Mouse (Mus musculus): Measurements from ENCODE around the gene Pip4k2b. TPM values are rescaled to one million over a fixed set of nuclear protein-coding genes. Genes with fewer than 3 reads are reported as not detected.
"Not testable (repeated sequence)": the region's sequence is repeated elsewhere in the genome, so short reads cannot be mapped to it uniquely, and the experiment has no call there.

Pip4k2b gene
- 1.7 and 1.9 TPM in 2 replicates for polyA plus RNA-seq (2014; fragmentation: Nextera tagmentation; extraction: Ambion mirVana)

DNA sequence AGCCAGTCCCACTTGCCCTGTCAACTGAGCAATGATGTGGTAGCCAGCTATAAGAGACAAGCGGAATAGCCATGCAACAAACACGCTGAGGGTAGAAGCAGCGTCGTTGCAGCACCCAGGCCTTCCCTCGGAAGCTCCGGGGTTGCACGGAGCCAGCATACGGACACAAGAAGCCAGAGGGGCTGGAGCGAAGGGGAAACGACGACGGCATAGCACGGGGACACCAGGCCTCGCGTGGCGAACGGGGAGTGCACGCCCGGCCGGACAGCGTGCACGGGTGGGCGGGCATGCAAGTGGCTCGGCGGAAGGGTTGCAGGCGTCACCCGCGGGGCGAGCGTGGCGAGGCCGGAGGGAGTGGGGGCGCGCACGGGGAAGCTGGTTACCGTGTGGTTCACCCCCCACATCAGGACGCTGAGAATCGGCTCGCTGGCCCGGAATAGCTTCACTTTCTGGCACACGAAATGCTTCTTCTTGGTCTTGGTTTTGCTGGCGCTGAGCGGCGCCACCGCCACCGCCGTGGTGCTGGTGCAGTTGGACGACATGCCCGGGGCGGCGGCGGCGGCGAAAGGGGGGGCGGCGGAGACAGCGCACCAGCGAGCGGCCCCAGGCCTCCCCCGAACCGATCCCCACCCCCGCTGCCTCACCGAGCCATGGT is at the start of gene Pip4k2b:
Gene Pip4k2b, minus strand, starts transcription at position 642 of the 655 bp plus-strand sequence.
- Histone ChIP-seq H3K9ac (ENCODE audit: low read length) (peak within 1 kb of the TSS; percentile 78), H3K4me1 (replicated peaks; ENCODE audit: control insufficient read depth, insufficient read depth, low read length) (peaks cover 18% of the 10 kb centered on the region), H3K4me3 (ENCODE audit: low read depth, low read length) (peak within 1 kb of the TSS; percentile 63), H3K27ac (ENCODE audit: low read depth) (peak within 1 kb of the TSS; percentile 89), H3K4me2 (ENCODE audit: low read length) (peak within 1 kb of the TSS; percentile 88), H3K27me3 (replicated peaks; ENCODE audit: control insufficient read depth, insufficient read depth, low read length) (no peaks in the 10 kb centered on the region), H3K36me3 (ENCODE audit: control insufficient read depth, insufficient read depth, low read length) (peaks cover 27% of the 10 kb centered on the region), H3K9me3 (ENCODE audit: control insufficient read depth, low read length) (no peaks in the 10 kb centered on the region)
- WGBS, result under 1% methylated on average over 55 of the region's 63 CpGs
- ATAC-seq (replicated peaks; ENCODE audit: low FRiP score, low TSS enrichment, low read depth) (peak; percentile 14; the same call in 1 of the 2 replicates), DNase-seq (ENCODE audit: low spot score) (no peak)

- Histone ChIP-seq H3K36me3 (ENCODE audit: control insufficient read depth, insufficient read depth, low read length) (no peaks in the 10 kb centered on the region), H3K27ac (ENCODE audit: low read depth) (no peak overlapping the region), H3K4me1 (replicated peaks; ENCODE audit: control insufficient read depth, insufficient read depth, low read length) (no peaks in the 10 kb centered on the region), H3K4me2 (ENCODE audit: low read length) (no peak overlapping the region), H3K9me3 (ENCODE audit: control insufficient read depth, low read length) (0 out of 2 replicates have a peak, but pooled peaks cover 3% of the 10 kb centered on the region), H3K27me3 (replicated peaks; ENCODE audit: control insufficient read depth, insufficient read depth, low read length) (no peaks in the 10 kb centered on the region), H3K4me3 (ENCODE audit: low read depth, low read length) (no peak overlapping the region), H3K9ac (ENCODE audit: low read length) (no peak overlapping the region)
- ATAC-seq (replicated peaks; ENCODE audit: low FRiP score, low TSS enrichment, low read depth) (no peak), DNase-seq (ENCODE audit: low spot score) (no peak)
- WGBS, result 6% methylated on average over 2 of the region's 2 CpGs
Measured at GRCm38 (mm10) chr11:97793165-97793564, 48.7 kb upstream of the Pip4k2b start.

GRCm38 (mm10) chr11:97790778-97791438 is 46.4 kb upstream of the Pip4k2b start:
- DNase-seq (ENCODE audit: low spot score); ATAC-seq (replicated peaks; ENCODE audit: low FRiP score, low TSS enrichment, low read depth); H3K36me3 ChIP-seq (ENCODE audit: control insufficient read depth, insufficient read depth, low read length): not testable (repeated sequence)

DNA sequence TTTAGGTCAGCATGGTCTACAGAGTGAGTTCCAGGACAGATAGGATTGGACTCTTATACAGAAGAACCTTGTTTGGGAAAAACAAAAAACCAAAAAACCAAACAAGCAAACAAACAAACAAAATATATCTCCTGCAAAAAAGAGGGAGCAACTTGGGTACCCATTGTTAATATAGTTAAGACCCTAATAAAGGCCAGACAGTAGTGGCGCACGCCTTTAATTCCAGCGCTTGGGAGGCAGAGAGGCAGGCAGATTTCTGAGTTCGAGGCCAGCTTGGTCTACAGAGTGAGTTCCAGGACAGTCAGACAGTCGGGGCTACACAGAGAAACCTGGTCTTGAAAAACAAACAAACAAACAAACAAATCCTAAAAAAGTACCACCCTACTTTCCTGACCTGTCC is 45.2 kb upstream of the Pip4k2b start:
- 0 out of 2 replicates have a peak, but pooled peaks cover 3% of the 10 kb centered on the region for H3K9me3 ChIP-seq (ENCODE audit: control insufficient read depth, low read length)
- no peak overlapping the region for H3K4me2 ChIP-seq (ENCODE audit: low read length)
- ATAC-seq (replicated peaks; ENCODE audit: low FRiP score, low TSS enrichment, low read depth) (no peak), DNase-seq (ENCODE audit: low spot score) (no peak)
- H3K27me3 ChIP-seq (replicated peaks; ENCODE audit: control insufficient read depth, insufficient read depth, low read length), result no peaks in the 10 kb centered on the region
- H3K36me3 ChIP-seq (ENCODE audit: control insufficient read depth, insufficient read depth, low read length), result no peaks in the 10 kb centered on the region
- no peak overlapping the region for H3K27ac ChIP-seq (ENCODE audit: low read depth)
- H3K4me3 ChIP-seq (ENCODE audit: low read depth, low read length), result no peak overlapping the region
- H3K9ac ChIP-seq (ENCODE audit: low read length), result no peak overlapping the region
- WGBS, result 82% methylated on average over 5 of the region's 5 CpGs
- H3K4me1 ChIP-seq (replicated peaks; ENCODE audit: control insufficient read depth, insufficient read depth, low read length), result no peaks in the 10 kb centered on the region

More at GRCm38 (mm10) chr11:97790778-97791438, 46.4 kb upstream of the Pip4k2b start:
- not testable (repeated sequence) for H3K27me3 ChIP-seq (replicated peaks; ENCODE audit: control insufficient read depth, insufficient read depth, low read length); H3K4me1 ChIP-seq (replicated peaks; ENCODE audit: control insufficient read depth, insufficient read depth, low read length); H3K9ac ChIP-seq (ENCODE audit: low read length); H3K9me3 ChIP-seq (ENCODE audit: control insufficient read depth, low read length); H3K4me3 ChIP-seq (ENCODE audit: low read depth, low read length); H3K4me2 ChIP-seq (ENCODE audit: low read length); H3K27ac ChIP-seq (ENCODE audit: low read depth)
- WGBS, result 85% methylated on average over 2 of the region's 2 CpGs

DNA sequence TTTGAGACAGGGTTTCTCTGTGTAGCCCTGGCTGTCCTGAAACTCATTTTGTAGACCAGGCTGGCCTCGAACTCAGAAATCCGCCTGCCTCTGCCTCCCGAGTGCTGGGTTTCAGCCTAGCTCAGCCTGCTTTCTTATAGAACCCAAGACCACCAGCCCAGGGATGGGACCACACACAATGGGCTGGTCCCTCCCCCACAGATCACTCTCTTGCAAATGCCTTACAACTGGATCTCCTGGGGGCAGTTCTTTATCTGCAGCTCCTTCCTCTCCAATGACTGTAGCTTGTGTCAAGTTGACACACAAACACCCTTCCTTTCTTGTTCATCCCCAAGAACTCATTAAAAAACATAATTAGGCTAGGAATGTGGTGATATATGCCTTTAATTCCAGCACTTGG is 43.5 kb upstream of the Pip4k2b start:
- Histone ChIP-seq H3K9me3 (ENCODE audit: control insufficient read depth, low read length) (no peaks in the 10 kb centered on the region), H3K9ac (ENCODE audit: low read length) (no peak overlapping the region), H3K4me2 (ENCODE audit: low read length) (no peak overlapping the region), H3K27me3 (replicated peaks; ENCODE audit: control insufficient read depth, insufficient read depth, low read length) (no peaks in the 10 kb centered on the region), H3K36me3 (ENCODE audit: control insufficient read depth, insufficient read depth, low read length) (no peaks in the 10 kb centered on the region), H3K27ac (ENCODE audit: low read depth) (no peak overlapping the region), H3K4me3 (ENCODE audit: low read depth, low read length) (no peak overlapping the region), H3K4me1 (replicated peaks; ENCODE audit: control insufficient read depth, insufficient read depth, low read length) (no peaks in the 10 kb centered on the region)
- 93% methylated on average over 3 of the region's 3 CpGs for WGBS
- DNase-seq (ENCODE audit: low spot score) (no peak), ATAC-seq (replicated peaks; ENCODE audit: low FRiP score, low TSS enrichment, low read depth) (no peak)

- H3K27me3 ChIP-seq (replicated peaks; ENCODE audit: control insufficient read depth, insufficient read depth, low read length), result no peaks in the 10 kb centered on the region
- 0% methylated on average over 10 of the region's 10 CpGs for WGBS
- H3K4me2 ChIP-seq (ENCODE audit: low read length), result peak overlapping the region; percentile 61
- H3K27ac ChIP-seq (ENCODE audit: low read depth), result peak overlapping the region; percentile 89
- H3K36me3 ChIP-seq (ENCODE audit: control insufficient read depth, insufficient read depth, low read length), result peaks cover 38% of the 10 kb centered on the region
- H3K4me3 ChIP-seq (ENCODE audit: low read depth, low read length), result peak overlapping the region; percentile 77
- H3K4me1 ChIP-seq (replicated peaks; ENCODE audit: control insufficient read depth, insufficient read depth, low read length), result peaks cover 10% of the 10 kb centered on the region
- no peaks in the 10 kb centered on the region for H3K9me3 ChIP-seq (ENCODE audit: control insufficient read depth, low read length)
- DNase-seq (ENCODE audit: low spot score) (no peak), ATAC-seq (replicated peaks; ENCODE audit: low FRiP score, low TSS enrichment, low read depth) (no peak)
- H3K9ac ChIP-seq (ENCODE audit: low read length), result peak overlapping the region; percentile 97
Measured at GRCm38 (mm10) chr11:97782564-97782895, 38.0 kb upstream of the Pip4k2b start.

DNA sequence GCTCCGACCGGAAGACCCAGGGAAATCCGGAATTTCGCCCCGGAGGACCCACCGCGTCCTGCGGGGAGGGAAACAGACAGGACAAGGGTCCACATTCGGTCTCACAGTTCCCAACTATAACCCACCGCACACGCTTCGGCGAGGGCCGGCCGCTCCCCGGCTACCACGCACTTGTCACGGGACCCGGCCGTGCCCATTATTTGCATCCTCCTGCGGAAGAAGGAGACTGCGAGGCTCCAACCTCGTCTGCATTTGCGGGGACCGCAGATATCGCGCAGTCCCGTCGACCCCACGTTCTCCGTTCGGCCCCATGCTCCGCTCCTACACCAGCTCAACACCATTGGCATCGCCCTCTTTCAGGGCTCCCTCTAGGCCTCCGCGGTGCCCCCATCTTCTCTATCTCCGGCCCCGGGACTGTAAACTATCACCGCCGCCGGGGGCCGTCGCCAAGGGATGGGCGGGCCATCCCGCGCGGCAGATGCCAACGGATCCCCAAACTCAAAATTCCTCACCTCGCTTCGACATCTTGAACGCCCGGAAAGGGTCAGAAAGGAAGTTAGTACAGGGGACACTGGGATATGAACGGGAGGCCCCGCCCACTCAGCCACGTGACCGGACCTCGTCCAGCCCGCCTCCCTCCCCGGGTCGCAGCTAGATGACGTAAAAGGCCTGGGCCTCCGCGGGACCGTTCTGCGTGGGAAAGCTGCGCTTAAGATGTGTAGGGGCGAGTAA is 37.5 kb upstream of the Pip4k2b start, which contains the start of gene Rpl23:
Gene Rpl23, minus strand, starts transcription at position 606 of the 732 bp plus-strand sequence.
- H3K27ac ChIP-seq (ENCODE audit: low read depth), result peak within 1 kb of the TSS; percentile 89
- H3K4me2 ChIP-seq (ENCODE audit: low read length), result peak within 1 kb of the TSS; percentile 61
- peak within 1 kb of the TSS; percentile 97 for H3K9ac ChIP-seq (ENCODE audit: low read length)
- peaks cover 10% of the 10 kb centered on the region for H3K4me1 ChIP-seq (replicated peaks; ENCODE audit: control insufficient read depth, insufficient read depth, low read length)
- H3K4me3 ChIP-seq (ENCODE audit: low read depth, low read length), result peak within 1 kb of the TSS; percentile 77
- H3K27me3 ChIP-seq (replicated peaks; ENCODE audit: control insufficient read depth, insufficient read depth, low read length), result no peaks in the 10 kb centered on the region
- WGBS, result under 1% methylated on average over 67 of the region's 67 CpGs
- H3K9me3 ChIP-seq (ENCODE audit: control insufficient read depth, low read length), result no peaks in the 10 kb centered on the region
- DNase-seq (ENCODE audit: low spot score) (peak; percentile 100), ATAC-seq (replicated peaks; ENCODE audit: low FRiP score, low TSS enrichment, low read depth) (peak; percentile 92)
- H3K36me3 ChIP-seq (ENCODE audit: control insufficient read depth, insufficient read depth, low read length), result peaks cover 43% of the 10 kb centered on the region

DNA sequence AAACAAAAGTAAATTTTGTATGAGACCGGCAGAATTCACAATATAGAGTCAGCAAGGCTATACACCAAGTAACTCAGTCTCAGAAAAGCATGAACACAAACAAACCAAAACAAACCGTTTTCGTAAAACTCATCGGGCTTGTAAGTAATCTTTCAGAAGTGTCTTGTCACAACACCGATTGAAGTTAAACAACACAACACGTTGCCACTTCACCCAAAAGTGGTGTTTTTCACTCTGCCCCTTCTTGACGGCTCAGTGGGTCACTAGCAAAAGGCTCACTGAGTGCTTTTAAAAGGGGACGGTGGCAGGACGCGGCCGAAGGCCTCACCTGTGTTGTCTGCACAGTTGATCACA is 37.0 kb upstream of the Pip4k2b start:
- Histone ChIP-seq H3K4me3 (ENCODE audit: low read depth, low read length) (peak overlapping the region; percentile 77), H3K9me3 (ENCODE audit: control insufficient read depth, low read length) (no peaks in the 10 kb centered on the region), H3K27ac (ENCODE audit: low read depth) (peak overlapping the region; percentile 89), H3K4me1 (replicated peaks; ENCODE audit: control insufficient read depth, insufficient read depth, low read length) (peaks cover 10% of the 10 kb centered on the region), H3K9ac (ENCODE audit: low read length) (peak overlapping the region; percentile 97), H3K27me3 (replicated peaks; ENCODE audit: control insufficient read depth, insufficient read depth, low read length) (no peaks in the 10 kb centered on the region), H3K4me2 (ENCODE audit: low read length) (peak overlapping the region; percentile 61), H3K36me3 (ENCODE audit: control insufficient read depth, insufficient read depth, low read length) (peaks cover 49% of the 10 kb centered on the region)
- DNase-seq (ENCODE audit: low spot score), result no peak
- 2% methylated on average over 11 of the region's 11 CpGs for WGBS
- ATAC-seq (replicated peaks; ENCODE audit: low FRiP score, low TSS enrichment, low read depth), result no peak
